Mouse (Mus musculus) neural tube, embryonic 13.5 days (tissue): ENCODE results near the gene Fbxl17. TPM values are rescaled to one million over a fixed set of nuclear protein-coding genes. Genes with fewer than 3 reads are reported as not detected.

Experiments
- ATAC-seq: fragments of 200-750 bp; cut with Nextera tagmentation; 2 replicates; pipeline ENCODE4 v1.8.0; 2017; ENCODE audit warnings: low read depth, mild to moderate bottlenecking, moderate TSS enrichment, moderate library complexity
- H3K27ac ChIP-seq: fragments of 300-500 bp; sonication (generic); replicated peaks from 2 replicates; pipeline ENCODE4 v1.5.1; 2015; ENCODE audit warnings: moderate library complexity, mild to moderate bottlenecking, inconsistent platforms
- H3K27me3 ChIP-seq: fragments of 300-500 bp; sonication (generic); 2 replicates; pipeline ENCODE4 v1.6.1; 2015; ENCODE audit warnings: mild to moderate bottlenecking, inconsistent platforms
- H3K36me3 ChIP-seq: fragments of 300-500 bp; sonication (generic); 2 replicates; pipeline ENCODE4 v1.6.1; 2015; ENCODE audit warnings: mild to moderate bottlenecking, inconsistent platforms
- H3K4me1 ChIP-seq: fragments of 300-500 bp; sonication (generic); replicated peaks from 2 replicates; pipeline ENCODE4 v1.6.1; 2015; ENCODE audit warnings: inconsistent platforms
- H3K4me2 ChIP-seq: fragments of 300-500 bp; sonication (generic); 2 replicates; pipeline ENCODE4 v1.6.1; 2015; ENCODE audit warnings: inconsistent platforms, mild to moderate bottlenecking, moderate library complexity
- H3K4me3 ChIP-seq: fragments of 300-500 bp; sonication (generic); 2 replicates; pipeline ENCODE4 v1.5.1; 2015; ENCODE audit warnings: mild to moderate bottlenecking, inconsistent platforms
- H3K9ac ChIP-seq: fragments of 300-500 bp; sonication (generic); 2 replicates; pipeline ENCODE4 v1.6.1; 2015; ENCODE audit warnings: moderate library complexity, mild to moderate bottlenecking, inconsistent platforms
- H3K9me3 ChIP-seq: fragments of 300-500 bp; sonication (generic); 2 replicates; pipeline ENCODE4 v1.6.1; 2016; ENCODE audit warnings: inconsistent platforms
- WGBS: fragments of 180-500 bp; shearing (Covaris S2); methylation state at CpG from one replicate; pipeline ENCODE4 v1.1.7; 2015; 5-methylcytosine and 5-hydroxymethylcytosine counted together
- polyA plus RNA-seq: library from polyadenylated mRNA; unstranded; fragments of >200 nt; fragmentation: Nextera tagmentation; extraction: Ambion mirVana; gene quantifications from 2 replicates; pipeline ENCODE4 v1.2.1, GENCODE M21; 2015

Gene Fbxl17
- polyA plus RNA-seq, 1 experiment from 2014 or later = 9.2 TPM

DNA sequence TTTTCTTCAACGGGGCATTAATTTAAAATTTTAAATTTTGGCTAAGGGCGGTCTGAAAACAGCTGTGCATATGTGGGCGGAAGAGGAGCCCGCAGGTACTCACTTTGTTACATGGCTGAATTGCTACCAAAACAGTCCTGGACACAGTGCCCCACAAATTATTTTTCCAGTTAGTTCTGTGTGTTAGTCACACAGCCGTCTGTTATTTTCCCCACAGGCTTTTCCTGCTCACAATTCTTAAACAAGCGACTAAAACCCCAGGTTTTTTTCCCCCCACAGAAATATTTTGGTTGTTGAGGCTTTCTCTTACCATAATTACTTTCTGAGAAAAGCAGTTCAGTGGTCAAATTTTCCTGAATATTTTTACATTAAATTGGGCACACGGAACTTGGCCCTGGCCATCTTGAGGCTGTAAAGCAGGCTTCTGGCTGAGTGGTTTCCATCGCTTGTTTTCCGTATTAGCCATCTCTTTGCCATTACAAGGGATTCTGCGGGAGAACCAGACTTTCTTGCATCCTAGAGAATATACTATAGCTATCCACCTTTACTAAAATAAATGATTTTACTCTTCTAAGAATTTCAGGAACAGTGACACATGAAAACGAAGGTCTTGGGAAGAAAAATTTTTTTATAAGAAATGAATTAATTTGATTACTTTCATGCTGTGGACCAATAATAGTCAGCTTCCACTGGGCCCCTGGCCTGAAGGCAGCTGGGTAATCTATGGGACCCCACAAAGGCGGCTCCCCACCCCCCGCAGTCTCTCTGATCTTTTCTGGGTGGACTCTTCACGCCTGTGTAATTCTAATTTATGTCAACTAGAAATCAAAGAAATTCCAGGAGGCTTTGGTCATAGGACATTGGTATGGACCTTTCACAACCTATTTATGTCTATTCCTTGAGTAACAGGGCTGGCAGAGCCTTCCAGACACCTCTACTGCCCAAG lies 424.5 kb downstream of the Fbxl17 start:
- no peaks in the 10 kb centered on the region for H3K36me3 ChIP-seq
- peaks cover 64% of the 10 kb centered on the region for H3K4me1 ChIP-seq
- 45% methylated on average over 14 of the region's 14 CpGs for WGBS
- no peak for ATAC-seq
- no peak overlapping the region for H3K4me3 ChIP-seq
- no peaks in the 10 kb centered on the region for H3K27me3 ChIP-seq
- no peak overlapping the region for H3K9ac ChIP-seq
- peak overlapping the region; percentile 43; the same call in 1 of the 2 replicates for H3K27ac ChIP-seq
- H3K4me2 ChIP-seq = no peak overlapping the region
- no peaks in the 10 kb centered on the region for H3K9me3 ChIP-seq

DNA sequence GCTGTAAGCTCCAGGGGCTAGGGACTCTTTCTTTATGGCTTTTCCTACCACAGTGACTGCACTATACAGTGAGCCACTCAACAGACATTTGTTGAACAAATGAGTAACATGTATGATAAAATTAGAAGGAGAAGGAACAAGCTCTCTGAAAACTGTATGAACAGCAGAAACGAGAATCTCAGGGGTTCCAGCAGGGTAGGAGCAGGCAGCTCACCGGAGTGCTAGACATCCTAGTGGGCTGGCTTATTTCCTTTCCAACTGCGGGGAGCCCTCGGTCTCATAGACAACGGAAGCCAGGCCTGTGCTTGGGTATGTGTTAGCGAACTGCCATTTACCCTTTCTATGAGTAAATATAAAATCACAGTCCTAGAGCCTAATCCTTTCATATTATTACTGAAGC lies 426.5 kb downstream of the Fbxl17 start:
- no peak for ATAC-seq
- Histone ChIP-seq H3K36me3 (no peaks in the 10 kb centered on the region), H3K4me2 (no peak overlapping the region), H3K4me3 (no peak overlapping the region), H3K4me1 (peaks cover 60% of the 10 kb centered on the region), H3K9me3 (no peaks in the 10 kb centered on the region), H3K27me3 (no peaks in the 10 kb centered on the region), H3K27ac (no peak overlapping the region), H3K9ac (no peak overlapping the region)
- 78% methylated on average over 6 of the region's 6 CpGs for WGBS

DNA sequence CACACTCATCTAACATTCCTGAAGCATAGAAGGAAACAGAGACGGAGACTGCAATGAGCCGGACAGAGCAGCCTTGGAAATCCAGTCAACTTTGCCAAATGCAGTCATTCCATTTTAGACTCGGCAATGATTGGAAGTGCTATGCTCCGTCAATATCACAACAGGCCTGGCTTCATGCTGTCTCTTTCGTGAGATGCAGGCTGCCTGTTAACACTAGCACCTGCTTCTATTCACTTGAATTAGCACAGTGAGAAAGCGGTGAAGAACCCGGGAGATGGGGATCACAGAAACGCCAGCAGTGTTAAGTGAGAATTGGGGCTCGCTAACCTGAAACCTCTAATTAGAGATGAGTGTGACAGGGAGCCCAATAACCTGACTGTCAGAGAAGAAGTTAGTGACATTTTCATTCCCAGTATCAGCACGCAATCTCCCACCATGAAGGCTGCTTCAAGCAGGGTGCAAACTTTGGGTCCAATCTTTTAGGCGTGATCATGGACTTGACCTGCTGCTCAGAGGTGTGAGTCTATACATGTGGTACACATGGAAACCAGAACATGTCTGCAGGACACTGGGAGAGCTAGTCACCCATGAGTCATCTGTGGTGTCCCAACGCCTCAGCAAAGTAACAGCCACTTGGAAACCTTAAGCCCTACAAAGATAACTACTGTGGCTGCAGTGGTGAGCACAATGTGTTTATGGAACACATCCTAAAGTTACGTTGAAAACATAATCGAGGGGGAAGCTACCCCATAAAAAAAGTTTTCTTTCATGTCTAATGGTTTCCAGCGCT lies 428.5 kb downstream of the Fbxl17 start:
- Histone ChIP-seq H3K27me3 (no peaks in the 10 kb centered on the region), H3K27ac (no peak overlapping the region), H3K4me1 (peaks cover 47% of the 10 kb centered on the region), H3K36me3 (no peaks in the 10 kb centered on the region), H3K9me3 (no peaks in the 10 kb centered on the region), H3K4me2 (no peak overlapping the region), H3K9ac (no peak overlapping the region), H3K4me3 (no peak overlapping the region)
- WGBS = 63% methylated on average over 15 of the region's 15 CpGs
- ATAC-seq = no peak

DNA sequence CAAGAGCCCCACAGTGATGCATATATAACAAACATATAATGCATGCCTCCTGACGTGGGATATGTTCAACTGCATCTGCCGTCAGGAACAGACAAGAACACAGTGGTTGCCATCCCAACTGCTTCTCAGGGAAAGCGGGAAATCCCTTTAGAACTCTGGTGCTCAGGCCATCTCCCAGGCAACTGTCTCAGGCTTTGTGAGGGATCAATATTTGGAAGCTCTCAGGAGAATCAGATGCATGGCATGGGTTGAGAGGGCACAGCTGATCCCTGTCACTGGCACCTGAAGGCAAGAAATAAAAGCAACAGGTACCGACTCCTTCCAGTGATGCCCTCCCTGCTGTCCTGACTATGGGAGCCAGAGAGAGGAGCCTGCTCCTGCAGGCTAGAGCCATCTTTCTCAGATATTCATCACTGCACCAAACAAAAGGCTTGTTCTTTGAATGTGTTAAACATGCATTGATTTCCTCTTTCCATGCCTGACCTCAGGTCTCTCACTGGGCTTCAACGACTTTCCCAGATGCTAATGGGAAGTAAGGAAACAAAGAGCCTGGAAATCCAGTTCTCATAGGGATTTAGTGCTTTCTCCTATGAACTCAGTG lies 429.6 kb downstream of the Fbxl17 start:
- Histone ChIP-seq H3K9me3 (no peaks in the 10 kb centered on the region), H3K4me1 (peaks cover 36% of the 10 kb centered on the region), H3K27ac (no peak overlapping the region), H3K27me3 (no peaks in the 10 kb centered on the region), H3K4me3 (no peak overlapping the region), H3K9ac (no peak overlapping the region), H3K4me2 (no peak overlapping the region), H3K36me3 (no peaks in the 10 kb centered on the region)
- WGBS = 19% methylated on average over 5 of the region's 5 CpGs
- ATAC-seq = no peak

DNA sequence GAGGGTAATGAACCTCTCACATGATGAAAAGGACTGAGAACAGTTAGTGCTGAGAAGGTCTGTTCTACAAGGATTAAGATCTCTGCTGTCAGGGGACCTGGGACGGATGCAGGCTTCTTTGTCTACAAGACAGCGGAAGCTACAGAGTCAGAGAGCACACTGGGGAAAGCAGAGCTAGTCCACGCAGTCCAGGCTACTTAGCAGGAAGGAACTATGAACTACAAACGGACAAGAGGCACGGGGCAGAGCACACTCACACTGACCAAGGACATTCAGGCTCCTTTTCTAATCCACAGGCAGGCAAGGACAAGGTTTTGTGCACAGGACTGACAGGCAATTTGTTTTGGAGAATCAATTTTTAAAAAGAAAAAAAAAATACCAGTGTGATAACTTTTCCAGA lies 437.0 kb downstream of the Fbxl17 start:
- H3K9me3 ChIP-seq = no peaks in the 10 kb centered on the region
- H3K4me2 ChIP-seq = no peak overlapping the region
- no peak overlapping the region for H3K4me3 ChIP-seq
- H3K27me3 ChIP-seq = no peaks in the 10 kb centered on the region
- no peaks in the 10 kb centered on the region; the same call in 1 of the 2 replicates for H3K36me3 ChIP-seq
- no peak overlapping the region for H3K27ac ChIP-seq
- H3K9ac ChIP-seq = no peak overlapping the region
- no peak for ATAC-seq
- WGBS = 56% methylated on average over 5 of the region's 5 CpGs
- peaks cover 10% of the 10 kb centered on the region for H3K4me1 ChIP-seq

DNA sequence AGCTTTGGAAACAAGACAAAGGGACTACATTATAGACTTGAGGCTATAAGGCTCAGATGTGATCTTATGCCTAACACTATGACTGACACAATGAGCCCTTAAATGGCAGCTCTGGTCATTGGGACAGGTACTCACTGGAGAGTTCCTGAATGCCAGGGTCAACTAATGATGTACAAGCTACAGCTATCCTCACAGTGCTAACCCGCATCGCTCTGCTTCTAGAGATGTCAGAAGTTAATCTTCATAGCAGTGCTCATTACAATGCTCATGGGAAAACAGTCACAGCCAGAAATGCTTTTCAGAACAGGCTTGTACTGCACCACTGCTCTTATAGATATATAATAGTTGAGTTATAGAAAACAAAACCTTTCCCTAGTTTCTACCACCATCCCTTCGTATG lies 438.0 kb downstream of the Fbxl17 start:
- Histone ChIP-seq H3K4me2 (no peak overlapping the region), H3K9me3 (no peaks in the 10 kb centered on the region), H3K27ac (no peak overlapping the region), H3K4me3 (no peak overlapping the region), H3K36me3 (no peaks in the 10 kb centered on the region; the same call in 1 of the 2 replicates), H3K27me3 (no peaks in the 10 kb centered on the region), H3K4me1 (peaks cover 13% of the 10 kb centered on the region), H3K9ac (no peak overlapping the region)
- 62% methylated on average over 3 of the region's 3 CpGs for WGBS
- ATAC-seq = no peak

DNA sequence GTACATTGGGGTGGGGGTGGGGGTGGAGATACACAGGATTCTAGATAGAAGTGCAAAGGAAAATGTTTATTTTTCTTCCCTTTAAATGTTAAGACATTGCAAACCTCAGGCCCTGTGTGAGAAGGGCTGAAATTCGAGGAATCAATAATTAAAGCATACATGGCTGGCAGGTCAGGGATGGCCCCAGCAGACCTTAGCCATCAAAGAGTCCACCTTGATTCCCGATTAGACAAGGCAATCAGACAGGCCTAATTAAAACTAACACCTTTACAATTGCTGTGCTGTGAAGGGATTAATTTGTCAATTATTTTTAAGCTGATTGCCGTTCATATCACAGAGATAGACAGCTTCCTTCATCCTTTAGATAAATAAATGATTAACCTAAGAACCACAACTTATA lies 439.0 kb downstream of the Fbxl17 start:
- no peak for ATAC-seq
- Histone ChIP-seq H3K9me3 (no peaks in the 10 kb centered on the region), H3K36me3 (no peaks in the 10 kb centered on the region; the same call in 1 of the 2 replicates), H3K4me2 (no peak overlapping the region), H3K4me3 (no peak overlapping the region), H3K27ac (no peak overlapping the region), H3K27me3 (no peaks in the 10 kb centered on the region), H3K4me1 (peaks cover 13% of the 10 kb centered on the region), H3K9ac (no peak overlapping the region)
- 76% methylated on average over 3 of the region's 3 CpGs for whole genome bisulfite sequencing

DNA sequence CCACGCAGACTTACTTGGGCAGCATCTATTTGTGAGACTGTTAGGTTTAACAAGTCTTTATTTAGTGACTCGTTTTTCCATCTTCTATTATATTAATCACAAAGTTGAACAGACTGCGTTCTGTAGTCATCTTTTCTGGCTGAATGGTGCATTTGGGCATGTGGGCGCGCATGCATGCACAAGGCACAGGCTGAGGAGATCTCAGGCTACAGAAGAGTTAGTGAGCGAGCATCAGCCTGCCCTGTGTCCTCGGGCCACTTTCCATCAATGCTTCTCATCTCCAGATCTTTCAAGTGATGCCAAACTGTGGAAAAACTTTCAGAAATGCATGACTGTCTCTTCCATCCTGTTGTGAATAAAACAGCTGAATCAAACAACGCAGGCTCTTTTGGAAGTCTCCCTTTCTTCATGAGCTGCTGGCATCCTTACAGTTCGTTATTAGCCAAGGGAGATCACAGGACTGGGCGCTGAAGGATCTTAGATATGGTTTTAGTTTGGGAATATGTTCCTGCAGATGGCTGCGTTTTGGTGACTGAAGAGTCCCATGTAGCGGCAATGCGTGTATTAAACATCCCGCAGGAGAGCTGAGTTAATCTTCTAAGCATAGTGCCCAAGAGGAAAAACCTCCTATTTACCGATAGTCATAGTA lies 442.0 kb downstream of the Fbxl17 start:
- Histone ChIP-seq H3K4me3 (no peak overlapping the region), H3K9ac (no peak overlapping the region), H3K36me3 (no peaks in the 10 kb centered on the region; the same call in 1 of the 2 replicates), H3K4me1 (peaks cover 13% of the 10 kb centered on the region), H3K9me3 (no peaks in the 10 kb centered on the region), H3K27me3 (no peaks in the 10 kb centered on the region), H3K4me2 (no peak overlapping the region), H3K27ac (no peak overlapping the region)
- no peak for ATAC-seq
- 87% methylated on average over 15 of the region's 15 CpGs for WGBS

DNA sequence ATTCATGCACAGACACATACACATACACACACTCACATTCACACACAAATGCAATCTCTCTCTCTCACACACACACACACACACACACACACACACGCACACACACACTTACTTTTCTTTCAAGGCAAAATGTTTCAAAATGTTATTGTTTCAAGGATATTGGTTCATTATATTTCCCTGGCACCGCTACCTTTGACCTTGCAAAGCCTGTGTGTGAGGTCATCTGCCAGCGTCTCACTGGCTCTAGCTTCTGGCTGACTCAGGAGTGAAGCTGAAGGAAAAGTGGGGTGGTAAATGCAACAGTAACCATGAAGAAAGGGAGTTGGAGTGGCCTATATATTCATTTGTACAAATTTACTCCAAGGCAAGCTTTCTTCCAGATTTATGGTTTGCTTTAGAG lies 442.8 kb downstream of the Fbxl17 start:
- no peaks in the 10 kb centered on the region; the same call in 1 of the 2 replicates for H3K36me3 ChIP-seq
- H3K4me1 ChIP-seq = peaks cover 13% of the 10 kb centered on the region
- ATAC-seq = no peak
- no peak overlapping the region for H3K4me3 ChIP-seq
- H3K27ac ChIP-seq = no peak overlapping the region; the same call in 1 of the 2 replicates
- H3K9ac ChIP-seq = no peak overlapping the region
- H3K27me3 ChIP-seq = no peaks in the 10 kb centered on the region
- 87% methylated on average over 3 of the region's 3 CpGs for WGBS
- H3K4me2 ChIP-seq = no peak overlapping the region
- no peaks in the 10 kb centered on the region for H3K9me3 ChIP-seq

DNA sequence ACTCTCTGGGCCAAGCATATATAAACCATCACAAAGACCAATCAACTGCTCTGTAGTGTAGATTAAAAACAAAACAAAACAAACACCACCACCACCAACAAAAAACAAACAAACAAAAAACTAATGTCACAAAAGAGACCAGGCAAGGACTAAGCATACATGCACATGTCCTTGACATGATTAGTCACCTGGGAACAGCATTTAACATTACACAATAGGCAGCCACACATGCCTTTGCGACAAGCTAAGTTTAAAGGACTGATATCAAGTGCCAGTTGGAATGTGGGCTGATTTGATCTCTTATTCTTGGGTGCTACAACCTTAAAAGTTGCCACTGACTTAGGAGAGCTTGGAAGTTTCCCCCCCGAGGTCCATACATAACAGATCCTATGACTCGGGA lies 446.5 kb downstream of the Fbxl17 start:
- H3K4me2 ChIP-seq = no peak overlapping the region
- H3K4me3 ChIP-seq = no peak overlapping the region
- no peaks in the 10 kb centered on the region for H3K9me3 ChIP-seq
- H3K27me3 ChIP-seq = no peaks in the 10 kb centered on the region
- WGBS = 82% methylated on average over 3 of the region's 3 CpGs
- H3K9ac ChIP-seq = no peak overlapping the region
- no peak overlapping the region for H3K27ac ChIP-seq
- ATAC-seq = no peak
- H3K4me1 ChIP-seq = peaks cover 9% of the 10 kb centered on the region
- H3K36me3 ChIP-seq = no peaks in the 10 kb centered on the region

DNA sequence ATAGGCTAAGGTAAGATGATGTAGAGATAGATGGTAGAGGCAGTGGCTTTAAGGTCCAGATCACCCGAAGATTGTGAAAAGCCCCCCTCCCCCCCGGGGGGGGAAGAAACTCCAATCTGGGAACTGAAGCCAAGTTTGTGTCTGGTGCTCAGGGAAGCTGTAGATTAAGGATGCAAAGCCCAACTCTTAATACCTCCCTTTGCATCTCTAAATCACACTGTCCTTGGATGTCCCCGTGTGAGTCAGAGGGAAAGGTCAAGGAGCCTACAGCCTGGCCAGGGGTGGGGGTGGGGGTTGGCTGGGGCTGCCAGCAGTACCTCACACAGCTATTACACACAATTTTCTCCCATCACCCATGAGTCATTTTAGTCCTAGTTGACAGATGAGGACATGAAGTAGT lies 453.4 kb downstream of the Fbxl17 start:
- 0 out of 2 replicates have a peak, but pooled peaks cover under 1% of the 10 kb centered on the region for H3K9me3 ChIP-seq
- no peak overlapping the region for H3K27ac ChIP-seq
- 60% methylated on average over 3 of the region's 3 CpGs for WGBS
- no peaks in the 10 kb centered on the region for H3K27me3 ChIP-seq
- no peaks in the 10 kb centered on the region for H3K36me3 ChIP-seq
- H3K9ac ChIP-seq = no peak overlapping the region
- H3K4me3 ChIP-seq = no peak overlapping the region
- no peak for ATAC-seq
- peaks cover 9% of the 10 kb centered on the region; the same call in 1 of the 2 replicates for H3K4me1 ChIP-seq
- H3K4me2 ChIP-seq = no peak overlapping the region
